Mouse (Mus musculus) T-helper 17 cell (primary cell): ENCODE data around the gene Smg9.

Experiments
- in situ Hi-C, 2 experiments: fragments of 300-600 bp; cut with MboI, MseI; formaldehyde crosslinking; loops; 1 replicate in 1 of 2; 2 replicates in 1 of 2; pipeline ENCODE4 v1.15.1; 2025; ENCODE audit warnings: high pct_unique_total_duplicates in 2 of 2

The Smg9 gene

GRCm38 (mm10) chr7:24399256-24400081 is at the start of gene Smg9:
Gene Smg9, plus strand, starts transcription at chr7:24399619.
- in situ Hi-C loops, result loop anchor here (25.0 kb wide), 2 partner anchors 1288 to 1388 kb away; partner anchors contain the start of genes Axl (in 1 of the 2), B9d2 (in 1 of the 2), Tgfb1 (in 1 of the 2) and Tmem91 (in 1 of the 2)

DNA sequence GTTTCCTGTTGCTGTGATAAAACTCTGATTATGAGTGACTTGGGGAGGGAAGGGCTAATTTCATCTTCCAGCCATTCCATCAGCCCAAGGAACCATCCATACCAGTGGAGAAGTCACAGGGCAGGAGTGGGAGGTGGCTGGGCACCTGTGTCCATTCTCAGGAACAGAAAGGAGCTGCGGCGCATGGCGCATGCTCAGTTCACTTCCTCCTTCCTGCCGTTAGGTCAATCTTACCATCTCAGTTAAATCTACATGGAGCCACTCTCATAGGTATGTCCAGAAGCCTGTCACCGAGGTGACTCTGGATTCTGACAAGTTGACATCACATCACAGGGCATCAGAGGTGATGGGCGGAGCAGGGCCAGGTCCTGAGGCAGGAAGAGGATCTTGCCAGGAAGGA is 43.8 kb upstream of the Smg9 start:
- in situ Hi-C loops, result loop anchor here in 1 of 2 experiments (5.0 kb wide), 1 partner anchor 388 kb away; no protein-coding TSS in a partner anchor

GRCm38 (mm10) chr7:24356081-24356480 is 43.3 kb upstream of the Smg9 start:
- in situ Hi-C loops, result loop anchor here in 1 of 2 experiments (5.0 kb wide), 1 partner anchor 389 kb away; no protein-coding TSS in a partner anchor

GRCm38 (mm10) chr7:24357899-24358298 is 41.5 kb upstream of the Smg9 start:
- in situ Hi-C loops, result loop anchor here in 1 of 2 experiments (5.0 kb wide), 1 partner anchor 391 kb away; no protein-coding TSS in a partner anchor

DNA sequence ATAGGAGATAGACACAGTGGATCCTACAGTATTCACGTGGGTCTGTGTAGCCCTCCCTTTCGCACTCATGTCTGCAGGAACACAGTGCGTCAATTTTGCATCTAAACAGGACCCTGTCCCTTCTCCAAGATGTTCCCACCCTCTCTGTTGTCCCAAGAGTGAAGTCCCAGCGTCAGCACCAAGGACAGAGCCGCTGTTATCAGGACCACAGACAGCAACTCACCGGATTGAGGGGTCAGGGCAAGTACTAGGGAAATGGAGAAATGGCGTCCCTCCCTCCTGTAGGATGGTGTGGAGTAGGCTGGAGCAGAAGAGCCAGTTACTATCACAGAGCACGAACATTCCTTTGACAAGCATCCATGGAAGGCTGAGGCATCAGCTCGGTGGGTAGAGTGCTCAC is 40.1 kb upstream of the Smg9 start:
- in situ Hi-C loops, result loop anchor here in 1 of 2 experiments (5.0 kb wide), 1 partner anchor 392 kb away; no protein-coding TSS in a partner anchor

DNA sequence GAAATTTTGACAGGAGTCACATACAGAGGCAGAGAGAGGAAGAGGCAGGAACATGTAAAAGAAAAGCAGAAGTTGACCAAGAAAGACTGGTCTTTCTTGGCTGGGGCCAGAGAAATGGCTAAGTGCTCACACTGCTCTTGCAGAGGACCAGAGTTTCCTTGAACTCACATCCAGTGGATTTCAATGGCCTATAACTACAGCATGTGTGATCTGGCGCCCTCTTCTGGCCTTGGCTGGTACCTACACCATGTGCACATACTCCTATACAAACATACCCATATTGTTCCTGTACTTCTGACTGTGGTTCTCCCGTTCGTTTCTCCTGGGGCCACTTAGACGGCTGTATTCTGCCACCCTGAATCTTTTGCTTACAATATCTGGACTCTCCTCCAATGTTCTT is 38.4 kb upstream of the Smg9 start:
- in situ Hi-C loops, result no loop called here

- in situ Hi-C loops, result no loop called here
Observed at GRCm38 (mm10) chr7:24363228-24363627, 36.2 kb upstream of the Smg9 start.

DNA sequence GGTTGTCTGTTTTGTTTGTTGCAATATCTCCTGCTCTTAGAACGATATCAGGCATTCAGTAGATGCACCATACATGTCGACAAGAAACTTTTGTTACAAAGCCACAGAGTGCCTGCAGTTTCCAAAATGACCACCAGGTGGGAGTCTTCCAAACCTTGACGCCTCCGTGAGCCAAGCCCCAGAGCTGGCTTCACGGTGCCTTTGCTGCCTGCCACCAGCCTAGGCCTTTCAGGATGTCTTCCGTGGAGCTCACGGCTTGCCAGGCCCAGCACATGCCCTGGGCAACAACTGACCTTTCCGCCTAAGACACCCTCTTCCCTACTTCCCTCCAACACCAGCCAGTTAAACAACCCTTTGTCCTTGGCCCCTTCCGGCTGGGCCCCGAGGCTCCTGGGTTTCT is 34.6 kb upstream of the Smg9 start:
- in situ Hi-C loops, result loop anchor here in 1 of 2 experiments (5.0 kb wide), 1 partner anchor 92 kb away; no protein-coding TSS in a partner anchor

- in situ Hi-C loops, result loop anchor here in 1 of 2 experiments (5.0 kb wide), 1 partner anchor 92 kb away; no protein-coding TSS in a partner anchor
Observed at GRCm38 (mm10) chr7:24365258-24366014, 34.0 kb upstream of the Smg9 start.

DNA sequence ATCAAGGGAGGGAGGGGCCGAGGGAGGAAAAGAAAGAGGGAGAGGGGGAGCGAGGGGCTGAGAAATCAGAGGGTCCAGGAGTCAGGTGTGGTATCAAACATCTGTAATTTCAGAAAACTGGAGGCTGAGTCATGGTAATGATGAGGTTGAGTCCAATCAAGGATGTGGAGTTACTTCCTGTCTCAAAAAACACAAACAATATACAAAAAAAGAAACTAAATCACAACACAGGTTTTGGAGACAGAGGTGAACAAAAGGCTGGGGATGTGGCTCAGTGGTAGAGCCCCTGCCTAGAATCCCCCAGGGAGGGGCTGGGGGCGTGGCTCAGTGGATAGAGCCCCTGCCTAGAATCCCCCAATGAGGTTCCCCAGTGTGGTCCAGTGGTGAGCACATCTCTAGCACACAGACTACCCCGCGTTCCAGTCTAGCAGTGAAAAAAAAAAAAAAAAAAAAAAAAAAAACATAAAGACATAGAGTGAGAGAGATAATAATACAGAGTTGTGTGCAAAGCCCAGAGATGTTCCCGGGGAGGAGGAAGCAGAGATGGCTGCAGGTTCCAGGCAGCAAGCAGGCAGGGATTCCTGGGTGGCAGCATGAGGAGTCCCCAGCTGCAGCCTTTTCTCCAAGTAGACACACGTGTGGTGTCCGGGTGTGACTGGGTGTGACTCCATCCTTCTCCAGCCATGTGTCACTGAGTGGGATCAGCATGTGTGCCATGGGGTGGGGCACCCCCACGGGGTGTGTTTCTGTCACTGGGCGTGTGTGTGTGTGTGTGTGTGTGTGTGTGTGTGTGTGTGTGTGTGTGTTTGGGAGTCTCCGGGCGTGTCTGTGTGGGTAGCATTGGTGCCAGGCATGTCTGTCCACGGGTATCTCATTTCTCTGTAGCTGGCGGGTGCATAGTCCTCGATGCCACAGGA is 32.4 kb upstream of the Smg9 start:
- in situ Hi-C loops, result loop anchor here in 1 of 2 experiments (5.0 kb wide), 1 partner anchor 90 kb away; no protein-coding TSS in a partner anchor

DNA sequence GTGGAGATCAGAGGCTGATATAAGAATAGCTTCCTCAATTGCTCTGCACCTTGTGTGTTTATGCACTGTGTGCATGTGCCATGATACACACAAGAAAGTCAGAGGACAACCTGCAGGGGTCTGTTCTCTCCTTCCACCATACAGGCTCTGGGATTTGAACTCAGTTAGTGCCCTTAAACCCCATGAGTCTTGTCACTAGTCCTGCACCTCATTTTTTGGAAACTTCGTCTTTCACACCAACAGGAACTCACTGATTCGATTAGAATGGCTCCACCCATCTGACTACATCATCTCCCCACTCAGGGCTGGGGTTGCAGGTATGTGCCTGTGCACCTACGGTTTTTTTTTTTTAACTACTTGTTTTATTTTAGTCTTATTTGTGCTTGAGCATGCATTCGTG is 31.2 kb upstream of the Smg9 start:
- in situ Hi-C loops, result loop anchor here in 1 of 2 experiments (5.0 kb wide), 1 partner anchor 89 kb away; no protein-coding TSS in a partner anchor

DNA sequence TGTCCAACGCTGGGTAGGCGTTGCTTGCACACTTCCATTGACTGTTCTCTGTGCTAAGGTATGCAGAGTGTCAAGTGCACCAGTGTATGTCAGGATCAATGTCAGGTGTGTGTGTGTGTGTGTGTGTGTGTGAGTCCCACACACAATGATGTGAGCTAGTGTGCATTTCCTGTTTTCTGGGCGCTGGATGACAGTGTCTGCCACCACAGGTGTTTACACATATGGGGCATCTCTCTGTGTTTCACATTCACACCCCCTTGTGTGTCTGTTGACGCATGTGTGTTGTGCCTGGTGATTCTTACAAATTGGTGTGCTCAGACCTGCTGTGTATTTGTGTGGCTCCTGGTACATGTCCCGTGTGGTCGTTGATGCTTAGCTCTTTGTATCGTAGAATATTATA is 30.5 kb upstream of the Smg9 start:
- in situ Hi-C loops, result loop anchor here in 1 of 2 experiments (5.0 kb wide), 1 partner anchor 88 kb away; no protein-coding TSS in a partner anchor

DNA sequence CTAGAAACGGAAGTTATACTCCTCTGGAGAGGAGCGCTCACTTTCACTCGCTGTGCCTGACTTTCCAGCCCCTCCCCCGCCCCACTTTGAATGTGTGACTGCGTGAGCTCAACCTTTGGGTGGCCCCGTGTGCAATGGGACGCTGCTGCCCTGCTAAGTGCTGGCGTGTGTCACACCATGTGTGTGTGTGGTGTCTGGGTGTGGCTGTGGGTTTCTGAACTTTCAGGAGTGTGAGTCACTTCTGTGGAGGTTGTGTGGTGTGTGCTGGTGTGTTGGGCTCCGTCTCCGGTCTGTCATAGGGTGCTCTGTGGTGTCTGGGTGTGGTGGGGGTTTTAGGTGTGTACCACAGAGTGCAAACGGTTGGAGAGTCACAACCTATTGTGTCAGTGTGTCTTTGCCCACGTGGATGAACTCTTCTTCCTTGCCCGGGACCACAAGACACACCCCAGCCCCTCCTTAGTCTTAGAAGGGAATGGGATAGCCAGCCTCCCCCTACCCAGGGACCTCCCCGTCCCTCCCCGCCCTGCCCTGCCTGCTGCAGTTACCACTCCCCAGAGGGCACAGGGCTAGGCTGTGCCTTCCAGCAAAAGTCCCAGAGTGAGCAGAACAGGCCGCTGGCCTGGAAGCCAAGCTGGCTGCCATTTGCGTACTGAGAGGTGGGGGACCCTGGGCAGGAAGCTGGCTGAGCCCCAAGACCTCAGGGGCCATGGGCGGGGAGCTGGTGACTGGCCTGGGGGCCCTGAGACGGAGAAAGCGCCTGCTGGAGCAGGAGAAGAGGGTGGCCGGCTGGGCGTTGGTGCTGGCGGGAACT is 29.5 kb upstream of the Smg9 start, which contains the start of gene Kcnn4:
Kcnn4 (plus strand) TSS at position 533 of the 811 bp plus-strand sequence.
- in situ Hi-C loops, result loop anchor here in 1 of 2 experiments (5.0 to 10.0 kb wide), 2 partner anchors 87 to 535 kb away; partner anchors contain the start of gene Arhgef1

GRCm38 (mm10) chr7:24371012-24371808 is 28.2 kb upstream of the Smg9 start:
- in situ Hi-C loops, result loop anchor here in 1 of 2 experiments (10.0 kb wide), 1 partner anchor 534 kb away; the partner anchor contains the start of gene Arhgef1

DNA sequence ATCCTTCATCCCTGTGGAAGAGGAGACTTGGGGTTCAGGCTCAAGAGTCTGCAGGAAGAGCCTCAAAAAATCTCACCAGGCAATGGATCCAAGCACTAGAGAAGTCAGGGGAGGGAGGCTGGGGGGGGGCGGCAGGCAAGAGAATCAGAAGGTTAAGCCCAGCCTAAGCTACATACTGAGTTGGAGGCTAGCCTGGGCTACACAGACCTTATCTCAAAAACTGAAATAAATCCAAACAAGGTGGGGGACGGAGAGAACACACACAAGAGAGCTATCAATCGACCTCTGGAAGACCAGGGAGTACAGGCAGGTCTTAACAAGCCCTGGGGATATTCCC is 27.6 kb upstream of the Smg9 start:
- in situ Hi-C loops, result loop anchor here in 1 of 2 experiments (10.0 kb wide), 1 partner anchor 533 kb away; the partner anchor contains the start of gene Arhgef1

DNA sequence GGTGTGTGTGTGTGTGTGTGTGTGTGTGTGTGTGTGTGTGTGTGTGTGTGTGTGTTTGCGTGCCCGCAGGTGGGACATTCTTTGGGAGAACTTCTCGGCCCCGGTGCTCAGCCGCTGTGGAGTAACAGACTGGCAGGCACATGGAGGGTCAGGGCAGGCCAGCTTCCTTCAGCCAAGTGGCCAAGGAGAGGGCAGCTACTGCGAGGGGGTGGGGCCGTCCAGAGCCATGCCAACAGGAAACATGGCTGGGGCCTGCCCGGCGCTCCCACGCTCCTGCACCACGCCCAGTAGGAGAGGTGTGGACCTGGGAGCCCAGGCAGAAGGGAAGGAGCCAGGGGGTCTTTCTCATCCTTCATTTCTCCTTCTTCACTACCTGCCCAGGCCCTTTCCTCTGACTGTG is 27.1 kb upstream of the Smg9 start:
- in situ Hi-C loops, result loop anchor here in 1 of 2 experiments (10.0 kb wide), 1 partner anchor 533 kb away; the partner anchor contains the start of gene Arhgef1

DNA sequence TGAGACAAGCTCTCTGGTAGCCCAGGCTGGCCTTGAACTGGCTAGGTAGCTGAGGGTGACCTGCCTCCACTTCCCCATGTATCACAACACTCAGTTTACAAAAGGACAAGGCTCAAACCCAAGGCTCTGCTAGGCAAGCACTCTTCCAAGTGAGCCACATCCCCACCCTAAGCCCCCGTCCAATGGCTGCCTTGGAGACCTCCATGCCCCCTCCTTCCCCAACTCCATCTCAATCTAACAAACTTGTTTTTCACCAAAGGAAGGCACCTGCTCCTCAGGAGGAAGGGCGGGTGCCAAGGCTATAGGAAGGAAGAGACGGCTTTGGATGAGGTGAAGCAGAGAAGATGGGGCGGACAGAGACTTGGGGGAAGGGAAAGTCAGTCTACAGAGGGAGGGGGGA is 26.6 kb upstream of the Smg9 start:
- in situ Hi-C loops, result loop anchor here in 1 of 2 experiments (10.0 kb wide), 1 partner anchor 532 kb away; the partner anchor contains the start of gene Arhgef1
